Mouse (Mus musculus): ENCODE measurements around the gene Tpp2. TPM values are rescaled to one million over a fixed set of nuclear protein-coding genes. Genes with fewer than 3 reads are reported as not detected.

Gene Tpp2
- total RNA-seq, 1 experiment from 2014 or later, result 49.8 TPM

GRCm38 (mm10) chr1:44015556-44015955 lies 82.1 kb downstream of the Tpp2 start:
- DNase-seq, result peak; percentile 11

DNA sequence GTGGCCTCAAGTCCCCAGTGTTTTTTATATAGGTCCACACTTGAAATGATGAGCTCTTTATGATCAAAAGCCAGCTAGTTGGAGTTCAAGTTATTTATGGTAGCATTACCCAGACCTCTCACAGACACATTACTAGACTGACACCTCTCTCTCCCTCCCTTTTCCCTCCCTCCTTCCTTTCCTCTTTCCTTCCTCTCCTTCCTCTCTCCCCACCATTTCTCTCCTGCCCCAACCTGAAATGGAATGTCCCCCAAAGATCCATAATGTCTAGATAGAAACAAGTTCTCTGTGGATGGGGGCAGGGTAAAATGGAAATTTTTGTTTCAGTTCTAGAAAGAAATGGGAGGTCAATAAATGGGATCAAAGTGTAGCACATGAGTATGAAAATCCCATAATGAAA lies 86.5 kb downstream of the Tpp2 start, which contains the start of gene Mettl21c:
Mettl21c (minus strand) TSS at position 101 of the 400 bp plus-strand sequence.
- DNase-seq, result no peak

- no peak for DNase-seq
Observed at GRCm38 (mm10) chr1:44022656-44023055, 89.2 kb downstream of the Tpp2 start.

DNA sequence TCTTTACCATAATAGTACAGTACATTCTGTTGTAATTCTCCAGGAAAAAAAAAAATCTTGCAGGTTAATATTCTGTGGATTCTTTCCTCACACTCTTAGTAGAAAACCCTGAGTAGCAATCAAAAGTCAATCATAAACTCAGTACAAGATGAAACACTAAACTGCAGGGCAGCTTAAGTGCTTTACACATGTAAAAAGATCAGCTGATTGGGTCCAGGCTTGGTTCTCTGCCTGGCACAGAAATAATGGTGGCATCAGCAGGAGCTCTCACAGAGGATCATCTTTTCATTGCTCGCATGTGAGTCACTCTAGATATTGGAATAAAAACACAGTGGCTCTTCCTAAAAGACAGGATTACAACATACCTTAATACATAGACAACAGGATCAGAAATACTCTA lies 94.2 kb downstream of the Tpp2 start:
- DNase-seq, result no peak

DNA sequence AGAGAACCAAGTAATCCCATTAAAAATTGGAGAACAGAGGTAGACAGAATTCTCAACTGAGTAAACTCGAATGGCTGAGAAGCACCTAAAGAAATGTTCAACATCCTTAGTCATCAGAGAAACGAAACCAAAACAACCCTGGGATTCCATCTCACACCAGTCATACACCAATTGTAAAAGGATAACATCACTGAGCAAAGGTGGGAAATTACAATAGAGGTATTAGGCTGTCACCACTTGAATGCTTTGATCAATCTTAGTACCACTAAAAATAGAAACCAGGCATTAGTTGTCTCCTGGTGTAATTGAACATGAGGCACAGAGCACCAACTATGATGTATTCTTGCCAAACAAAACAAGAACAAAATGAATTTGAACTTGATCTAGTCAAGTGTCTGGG lies 98.8 kb downstream of the Tpp2 start:
- no peak for DNase-seq

GRCm38 (mm10) chr1:44032948-44033347 lies 99.5 kb downstream of the Tpp2 start:
- DNase-seq, result no peak

DNA sequence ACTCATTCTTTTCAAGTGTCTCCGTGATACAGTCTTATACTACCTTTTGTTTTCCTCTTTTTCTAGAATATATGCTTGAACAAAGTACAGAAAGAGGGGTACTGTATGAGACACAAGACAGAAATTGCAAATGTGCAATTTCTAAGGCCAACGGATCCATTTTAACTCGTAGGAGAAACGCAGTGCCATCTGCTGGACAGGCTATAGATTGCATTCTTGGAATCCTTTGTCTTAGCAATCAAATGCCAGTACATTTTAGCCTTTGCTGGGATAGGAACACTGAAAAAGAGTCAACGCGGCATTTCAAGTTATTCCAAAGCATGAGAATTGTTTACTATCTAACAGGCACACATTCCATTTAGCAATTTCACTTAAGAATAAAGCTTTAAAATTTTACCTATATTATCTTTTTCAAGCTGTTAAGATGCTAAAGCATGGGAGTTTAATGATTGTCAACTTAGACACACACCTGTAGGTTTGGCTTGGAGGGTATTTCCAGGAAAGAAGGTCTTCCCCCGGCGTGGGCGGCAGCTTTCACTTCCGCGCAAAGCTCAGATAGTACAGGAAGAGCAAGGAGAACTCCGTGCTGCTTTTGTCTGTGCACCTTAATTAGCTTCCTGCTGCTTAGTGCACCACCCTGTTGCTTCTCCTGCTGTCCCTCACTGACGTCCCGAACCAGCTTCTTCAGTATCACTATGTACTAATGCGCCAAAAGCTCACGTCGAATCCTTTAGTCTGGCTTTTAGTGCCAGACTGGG lies 108.5 kb downstream of the Tpp2 start:
- DNase-seq, result peak; percentile 79

- DNase-seq, result no peak
Observed at GRCm38 (mm10) chr1:44042555-44042915, 109.1 kb downstream of the Tpp2 start.

DNA sequence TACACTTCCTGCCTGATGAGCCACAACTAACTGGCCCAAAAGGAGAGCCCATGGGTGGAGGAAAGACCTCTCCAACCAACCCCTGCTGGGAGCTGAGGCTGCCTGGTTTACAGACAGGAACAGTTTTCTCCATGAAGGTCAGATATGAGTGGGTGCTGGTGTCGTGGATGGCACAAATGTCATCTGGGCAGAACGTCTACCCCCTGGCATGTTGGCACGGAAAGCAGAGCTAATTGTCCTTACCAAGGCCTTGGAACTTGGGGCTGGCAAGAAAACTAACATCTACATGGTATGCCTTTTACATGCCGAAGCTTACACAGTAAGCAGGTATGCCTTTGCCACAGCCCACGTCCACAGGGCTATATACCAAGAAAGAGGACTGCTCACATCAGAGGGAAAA lies 112.2 kb downstream of the Tpp2 start:
- peak; percentile 36 for DNase-seq

GRCm38 (mm10) chr1:44046556-44046955 lies 113.1 kb downstream of the Tpp2 start:
- peak; percentile 82 for DNase-seq

Small RNA genes within 50 kb of the gene (microRNA-seq; reads per million reads assigned to microRNA genes)
- 0 reads per million in 2 experiments for gene Gm24180

Other genes with a start within 250 kb of the Tpp2 start
- gene 1500015O10Rik, start 203.0 kb upstream of the Tpp2 start, total RNA-seq (2021), result 91.3 and 108 TPM in 2 replicates
- 34.4 and 36.4 TPM in 2 replicates for gene Uxs1, start 105.8 kb upstream of the Tpp2 start, total RNA-seq (2021)
- gene Mettl21c, start 86.4 kb downstream of the Tpp2 start, total RNA-seq (2021), result not detected in 2 replicates
- 0.08 TPM in 1 of 2 replicates, not detected in the other for gene Gm8251, start 128.3 kb downstream of the Tpp2 start, total RNA-seq (2021)
- 12.9 and 13.3 TPM in 2 replicates for gene Tex30, start 168.8 kb downstream of the Tpp2 start, total RNA-seq (2021)
- 23.5 TPM in 2 replicates for gene Kdelc1, start 185.2 kb downstream of the Tpp2 start, total RNA-seq (2021)
- gene Bivm, start 185.3 kb downstream of the Tpp2 start, total RNA-seq (2021), result 14.3 and 16.8 TPM in 2 replicates
- gene Ercc5, start 214.1 kb downstream of the Tpp2 start, total RNA-seq (2021), result 18.7 and 18.8 TPM in 2 replicates

Measured in adrenal gland, postnatal 14 days (tissue).